Mouse (Mus musculus): ENCODE results near the gene Rps19bp1. TPM values are rescaled to one million over a fixed set of nuclear protein-coding genes. Genes with fewer than 3 reads are reported as not detected.

Rps19bp1 gene
- polyA plus RNA-seq (2015; fragmentation: Nextera tagmentation; extraction: Ambion mirVana) = 67.0 and 67.3 TPM in 2 replicates

DNA sequence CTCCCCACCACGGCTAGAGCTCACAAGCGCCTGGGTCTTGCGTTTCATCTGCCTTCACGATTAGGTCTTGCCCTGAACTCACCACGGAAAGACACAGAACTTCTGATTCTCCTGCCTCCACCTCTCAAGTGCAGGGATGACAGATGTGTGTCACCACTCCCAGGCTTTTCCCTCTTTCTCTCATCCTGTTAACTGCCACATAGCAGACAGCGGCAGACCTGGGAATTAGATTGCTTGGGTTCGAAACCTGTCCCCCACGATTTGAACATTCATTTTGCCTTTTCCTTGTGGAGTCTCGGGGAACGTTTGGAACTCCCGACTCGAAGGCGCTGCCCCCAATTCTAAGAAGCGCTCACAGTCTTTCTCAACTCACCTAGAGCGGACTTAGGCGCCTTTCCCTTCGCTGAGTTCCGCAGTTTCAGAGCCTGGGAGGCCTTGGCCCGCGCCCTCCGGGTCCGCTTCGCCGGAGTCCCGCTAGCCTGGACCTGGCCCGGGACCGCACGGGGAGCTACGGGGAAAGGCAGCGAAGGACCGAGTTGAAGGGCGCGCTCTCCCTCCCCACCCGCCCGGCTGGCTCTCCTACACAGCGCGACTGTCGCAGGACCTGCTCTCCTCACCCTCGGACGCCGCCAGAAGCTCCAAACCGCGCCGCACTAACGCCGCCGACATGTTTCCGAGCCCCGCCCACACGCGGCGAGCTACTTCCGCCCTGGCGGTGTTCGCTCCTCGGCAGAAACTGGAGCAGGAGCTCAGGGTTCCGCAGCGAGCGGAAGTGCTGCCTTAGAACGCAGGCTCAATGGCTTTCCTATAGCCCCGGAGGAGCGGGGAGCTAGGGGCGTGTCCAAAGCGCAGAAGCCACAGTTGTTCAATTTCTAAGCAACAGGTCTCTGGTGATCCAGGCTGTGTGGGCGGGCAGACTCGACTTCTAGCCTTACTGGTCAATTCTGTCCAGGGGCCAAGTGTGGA, at the start of gene Rps19bp1:
Gene Rps19bp1, minus strand, starts transcription at position 706 of the 966 bp plus-strand sequence.
- Histone ChIP-seq H3K4me3 (peak within 1 kb of the TSS; percentile 86), H3K4me2 (peak within 1 kb of the TSS; percentile 82), H3K9ac (peak within 1 kb of the TSS; percentile 87), H3K27me3 (no peaks in the 10 kb centered on the region), H3K36me3 (peaks cover 23% of the 10 kb centered on the region), H3K27ac (peak within 1 kb of the TSS; percentile 49), H3K9me3 (no peaks in the 10 kb centered on the region), H3K4me1 (peaks cover 23% of the 10 kb centered on the region)
- 2% methylated on average over 66 of the region's 66 CpGs for WGBS
- peak; percentile 84 for ATAC-seq (ENCODE audit: insufficient number of reproducible peaks, insufficient read depth, low FRiP score, low TSS enrichment, low read depth)

DNA sequence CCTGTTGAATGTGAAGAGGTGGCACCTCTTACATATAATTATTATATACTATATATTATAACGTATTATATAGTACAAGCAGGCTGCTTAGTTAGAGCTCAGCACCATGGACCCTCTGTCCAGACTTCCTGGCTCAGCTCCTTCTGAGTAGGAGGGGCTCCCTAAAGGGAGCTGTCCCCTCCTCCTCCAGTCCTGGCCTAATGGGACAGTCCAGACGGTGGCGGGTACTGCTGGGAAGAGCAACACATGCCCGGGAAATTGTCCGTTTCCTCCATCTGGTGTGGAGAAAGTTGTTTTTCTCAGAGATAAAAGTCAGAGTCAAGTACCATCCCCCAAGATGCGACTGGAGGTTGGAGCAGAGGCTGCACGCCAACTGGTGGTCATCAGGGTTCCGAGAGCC, 42.0 kb upstream of the Rps19bp1 start:
- H3K27ac ChIP-seq = no peak overlapping the region
- ATAC-seq (ENCODE audit: insufficient number of reproducible peaks, insufficient read depth, low FRiP score, low TSS enrichment, low read depth) = no peak
- H3K36me3 ChIP-seq = no peaks in the 10 kb centered on the region
- no peak overlapping the region for H3K9ac ChIP-seq
- 42% methylated on average over 8 of the region's 8 CpGs for WGBS
- H3K4me1 ChIP-seq = no peaks in the 10 kb centered on the region
- no peaks in the 10 kb centered on the region for H3K9me3 ChIP-seq
- peaks cover 7% of the 10 kb centered on the region; the same call in 1 of the 2 replicates for H3K27me3 ChIP-seq
- H3K4me3 ChIP-seq = no peak overlapping the region
- H3K4me2 ChIP-seq = no peak overlapping the region

DNA sequence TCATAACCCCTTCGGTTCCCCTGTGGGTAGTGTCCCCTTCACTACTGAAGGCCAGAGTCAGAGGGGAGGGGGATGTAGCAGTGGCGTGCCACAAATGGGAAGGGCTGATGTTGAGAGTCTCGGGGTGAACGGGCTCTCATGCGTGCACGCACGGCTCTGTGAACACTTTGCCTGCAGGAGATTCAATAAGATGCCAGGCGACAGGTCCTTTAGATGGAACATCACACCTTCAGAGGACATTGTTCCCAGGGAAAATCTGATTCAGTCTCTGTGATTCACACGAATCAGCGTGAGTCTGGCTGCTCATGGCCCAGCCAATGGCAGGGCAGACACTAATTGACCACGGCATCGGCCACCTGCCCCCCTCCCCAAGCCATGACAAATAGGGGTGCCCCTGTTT, 40.1 kb upstream of the Rps19bp1 start:
- Histone ChIP-seq H3K4me3 (no peak overlapping the region), H3K4me1 (no peaks in the 10 kb centered on the region), H3K36me3 (no peaks in the 10 kb centered on the region), H3K27ac (no peak overlapping the region), H3K4me2 (no peak overlapping the region), H3K9me3 (no peaks in the 10 kb centered on the region), H3K27me3 (peaks cover 7% of the 10 kb centered on the region; the same call in 1 of the 2 replicates), H3K9ac (no peak overlapping the region)
- no peak for ATAC-seq (ENCODE audit: insufficient number of reproducible peaks, insufficient read depth, low FRiP score, low TSS enrichment, low read depth)
- whole genome bisulfite sequencing = 83% methylated on average over 12 of the region's 12 CpGs

DNA sequence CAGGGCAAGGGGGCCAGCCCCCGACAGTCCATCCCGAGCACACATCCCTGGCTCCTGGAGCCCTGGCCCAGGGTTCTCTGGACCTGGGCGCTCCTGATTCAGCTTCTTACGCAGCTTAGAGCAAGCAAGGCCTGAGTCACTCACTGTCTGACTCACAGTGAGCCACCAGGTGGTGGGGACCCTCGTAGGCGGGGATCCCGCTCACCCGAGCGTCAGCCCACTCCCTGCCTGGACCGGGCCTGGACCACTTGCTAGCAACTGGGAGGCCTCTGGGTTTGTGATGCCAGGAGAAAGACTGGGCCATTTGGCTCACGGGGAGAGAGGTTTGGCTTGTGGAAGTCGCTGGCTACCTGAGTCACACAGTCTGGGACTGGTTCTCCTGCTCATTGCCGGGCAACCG, 39.7 kb upstream of the Rps19bp1 start:
- Histone ChIP-seq H3K4me1 (no peaks in the 10 kb centered on the region), H3K27me3 (peaks cover 7% of the 10 kb centered on the region; the same call in 1 of the 2 replicates), H3K27ac (no peak overlapping the region), H3K9ac (no peak overlapping the region), H3K36me3 (no peaks in the 10 kb centered on the region), H3K4me2 (no peak overlapping the region), H3K9me3 (no peaks in the 10 kb centered on the region), H3K4me3 (no peak overlapping the region)
- 78% methylated on average over 14 of the region's 14 CpGs for WGBS
- no peak for ATAC-seq (ENCODE audit: insufficient number of reproducible peaks, insufficient read depth, low FRiP score, low TSS enrichment, low read depth)

DNA sequence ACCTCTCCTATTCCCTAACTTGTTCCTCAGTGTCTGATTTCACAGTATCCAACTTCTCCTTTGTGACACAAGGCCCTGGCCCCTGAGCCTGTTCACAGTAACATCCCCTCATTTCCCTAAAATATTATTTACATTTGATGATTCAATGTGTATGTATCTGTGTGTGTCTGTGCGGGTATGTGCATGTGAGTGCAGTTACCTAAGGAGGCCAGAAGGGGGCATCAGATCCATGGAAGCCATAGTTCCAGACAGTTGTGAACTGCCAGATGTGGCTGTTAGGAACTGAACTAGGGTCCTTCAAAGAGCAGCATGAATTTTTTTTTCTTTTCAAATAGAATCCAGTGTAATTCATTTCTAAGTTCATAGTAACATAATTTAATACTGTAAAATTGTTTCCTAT, 33.0 kb upstream of the Rps19bp1 start:
- H3K9me3 ChIP-seq = peaks cover 5% of the 10 kb centered on the region; the same call in 1 of the 2 replicates
- H3K4me3 ChIP-seq = no peak overlapping the region
- no peak overlapping the region for H3K9ac ChIP-seq
- no peak overlapping the region for H3K27ac ChIP-seq
- H3K36me3 ChIP-seq = no peaks in the 10 kb centered on the region
- 100% methylated on average over 1 of the region's 1 CpGs for WGBS
- no peak overlapping the region for H3K4me2 ChIP-seq
- peaks cover 3% of the 10 kb centered on the region for H3K27me3 ChIP-seq
- ATAC-seq (ENCODE audit: insufficient number of reproducible peaks, insufficient read depth, low FRiP score, low TSS enrichment, low read depth) = no peak
- no peaks in the 10 kb centered on the region for H3K4me1 ChIP-seq

DNA sequence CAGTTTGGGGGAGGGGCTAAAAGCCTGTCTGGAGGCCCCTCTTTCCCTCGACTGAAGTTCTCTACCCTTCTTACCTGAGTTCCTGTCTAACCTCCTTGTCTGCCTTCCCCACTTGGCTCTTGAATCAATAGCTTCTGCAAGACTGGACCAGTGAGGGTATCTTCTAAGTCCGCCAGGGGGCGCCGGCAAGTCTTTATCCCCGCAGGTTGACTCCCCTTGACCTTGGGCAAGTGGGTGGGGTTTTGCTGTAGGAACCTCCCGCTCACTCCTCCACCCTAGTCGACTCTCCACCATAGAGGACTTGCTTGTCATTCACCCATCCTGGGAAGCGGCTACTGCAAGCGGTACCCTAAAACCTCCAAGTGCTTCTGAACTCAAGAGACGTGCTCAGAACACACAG, 25.3 kb upstream of the Rps19bp1 start:
- H3K4me3 ChIP-seq = no peak overlapping the region
- no peak overlapping the region for H3K9ac ChIP-seq
- H3K36me3 ChIP-seq = no peaks in the 10 kb centered on the region
- peaks cover 13% of the 10 kb centered on the region for H3K4me1 ChIP-seq
- H3K9me3 ChIP-seq = no peaks in the 10 kb centered on the region
- no peak overlapping the region for H3K27ac ChIP-seq
- ATAC-seq (ENCODE audit: insufficient number of reproducible peaks, insufficient read depth, low FRiP score, low TSS enrichment, low read depth) = no peak
- 5% methylated on average over 10 of the region's 10 CpGs for WGBS
- H3K4me2 ChIP-seq = no peak overlapping the region
- H3K27me3 ChIP-seq = peaks cover 80% of the 10 kb centered on the region

DNA sequence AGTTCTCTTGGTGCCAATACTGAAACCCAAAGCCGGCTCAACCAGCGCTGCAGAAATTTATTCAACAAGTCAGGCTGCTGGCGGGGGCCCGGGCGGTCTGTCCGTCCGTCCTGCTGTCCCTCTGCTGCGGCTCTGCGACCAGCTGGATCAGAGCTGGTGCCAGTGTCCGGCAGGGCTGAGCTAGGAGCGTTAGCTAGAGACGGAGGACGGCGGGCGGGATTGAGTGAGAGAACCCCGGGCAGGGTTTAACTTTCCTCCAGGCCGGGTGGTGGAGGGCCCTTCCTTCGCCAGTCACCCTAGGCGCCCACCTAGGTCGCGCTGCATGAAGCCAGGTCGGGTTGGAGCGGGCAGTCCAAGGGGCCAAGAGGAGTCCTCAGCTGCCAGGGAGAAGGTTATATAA, 23.9 kb upstream of the Rps19bp1 start:
- Histone ChIP-seq H3K9me3 (no peaks in the 10 kb centered on the region), H3K4me2 (peak overlapping the region; percentile 94), H3K4me1 (peaks cover 13% of the 10 kb centered on the region), H3K27ac (no peak overlapping the region), H3K9ac (peak overlapping the region; percentile 51; the same call in 1 of the 2 replicates), H3K4me3 (peak overlapping the region; percentile 52), H3K27me3 (peaks cover 94% of the 10 kb centered on the region), H3K36me3 (no peaks in the 10 kb centered on the region)
- WGBS = 1% methylated on average over 23 of the region's 23 CpGs
- ATAC-seq (ENCODE audit: insufficient number of reproducible peaks, insufficient read depth, low FRiP score, low TSS enrichment, low read depth) = no peak

DNA sequence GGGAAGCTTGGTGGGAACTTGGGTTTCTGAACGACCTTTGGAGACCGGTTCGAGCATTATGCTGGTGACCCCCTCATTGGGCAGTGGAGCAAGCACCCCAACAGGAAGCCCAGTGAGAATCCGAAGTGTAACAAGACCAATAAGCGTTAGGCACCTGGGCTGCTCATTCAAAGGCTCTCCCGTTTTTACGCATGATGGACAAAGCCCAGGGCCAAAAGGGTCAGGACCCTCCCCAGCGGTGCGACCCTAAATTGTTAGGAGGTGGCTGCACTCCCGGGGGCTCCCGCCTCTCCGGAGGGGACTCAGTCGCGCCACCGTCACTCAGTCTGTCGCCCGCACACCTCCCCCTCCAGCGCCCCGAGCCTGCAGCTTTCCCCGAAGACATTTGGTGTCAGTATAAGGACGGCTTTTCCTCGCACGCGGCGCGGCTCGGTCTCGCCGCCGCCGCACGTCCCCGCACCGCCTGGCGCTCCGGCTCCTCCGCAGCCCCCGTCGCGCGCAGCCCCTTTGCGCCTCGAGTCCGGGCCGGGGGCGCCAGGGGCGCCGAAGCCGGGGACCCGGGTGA, 22.8 kb upstream of the Rps19bp1 start, which contains the start of gene Cacna1i:
Gene Cacna1i, plus strand, starts transcription at position 388 of the 565 bp plus-strand sequence.
- 1% methylated on average over 50 of the region's 50 CpGs for WGBS
- ATAC-seq (ENCODE audit: insufficient number of reproducible peaks, insufficient read depth, low FRiP score, low TSS enrichment, low read depth) = no peak
- Histone ChIP-seq H3K4me1 (peaks cover 13% of the 10 kb centered on the region), H3K27ac (no peak within 1 kb of the TSS), H3K27me3 (peaks cover 100% of the 10 kb centered on the region), H3K36me3 (no peaks in the 10 kb centered on the region), H3K9me3 (no peaks in the 10 kb centered on the region), H3K4me2 (peak within 1 kb of the TSS; percentile 94), H3K4me3 (peak within 1 kb of the TSS; percentile 52), H3K9ac (peak within 1 kb of the TSS; percentile 51; the same call in 1 of the 2 replicates)

DNA sequence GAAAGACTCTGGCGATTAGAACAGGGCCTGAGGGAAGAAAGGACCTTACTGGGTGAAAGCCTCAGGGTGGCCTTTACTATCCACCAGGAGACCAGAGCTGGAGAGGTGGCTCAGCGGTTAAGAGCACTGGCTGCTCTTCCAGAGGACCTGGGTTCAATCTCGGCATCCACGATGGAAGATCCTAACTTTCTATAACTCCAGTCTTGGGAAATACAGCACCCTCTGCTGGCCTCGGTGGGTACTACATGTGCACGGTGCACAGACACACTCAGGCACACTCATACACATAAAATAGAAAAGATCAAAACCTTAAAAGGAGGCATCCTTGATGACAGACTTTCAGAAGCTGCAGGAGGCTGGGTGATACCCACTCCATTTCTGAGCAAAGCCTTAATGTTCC, 16.5 kb upstream of the Rps19bp1 start:
- Histone ChIP-seq H3K36me3 (no peaks in the 10 kb centered on the region), H3K9me3 (no peaks in the 10 kb centered on the region), H3K4me3 (no peak overlapping the region), H3K4me2 (no peak overlapping the region), H3K9ac (no peak overlapping the region), H3K27ac (no peak overlapping the region), H3K4me1 (no peaks in the 10 kb centered on the region), H3K27me3 (peaks cover 60% of the 10 kb centered on the region)
- ATAC-seq (ENCODE audit: insufficient number of reproducible peaks, insufficient read depth, low FRiP score, low TSS enrichment, low read depth) = no peak
- WGBS = 23% methylated on average over 6 of the region's 6 CpGs

DNA sequence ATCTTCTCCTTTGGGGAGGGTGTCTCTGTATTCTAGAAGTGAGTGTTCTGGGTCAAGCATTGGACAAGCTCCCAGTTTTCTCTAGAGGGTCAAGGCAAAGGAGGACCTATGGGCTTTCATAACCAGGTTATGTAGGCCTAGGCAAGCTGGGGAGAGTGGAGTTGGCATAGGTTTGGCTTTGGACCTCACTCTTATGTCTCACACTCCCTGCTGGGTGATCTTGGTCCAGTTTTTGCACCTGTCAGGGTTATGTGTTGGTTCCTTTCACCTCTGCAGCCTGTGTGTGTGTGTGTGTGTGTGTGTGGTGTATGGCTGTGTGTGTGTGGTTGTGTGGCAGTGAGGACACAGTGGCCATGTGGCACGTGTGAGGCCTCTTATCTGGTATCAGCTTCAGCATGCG, 14.9 kb upstream of the Rps19bp1 start:
- Histone ChIP-seq H3K4me3 (no peak overlapping the region), H3K36me3 (no peaks in the 10 kb centered on the region), H3K27ac (no peak overlapping the region), H3K4me1 (no peaks in the 10 kb centered on the region), H3K4me2 (no peak overlapping the region), H3K9ac (no peak overlapping the region), H3K9me3 (no peaks in the 10 kb centered on the region), H3K27me3 (peaks cover 48% of the 10 kb centered on the region)
- no peak for ATAC-seq (ENCODE audit: insufficient number of reproducible peaks, insufficient read depth, low FRiP score, low TSS enrichment, low read depth)
- WGBS = 89% methylated on average over 2 of the region's 2 CpGs

DNA sequence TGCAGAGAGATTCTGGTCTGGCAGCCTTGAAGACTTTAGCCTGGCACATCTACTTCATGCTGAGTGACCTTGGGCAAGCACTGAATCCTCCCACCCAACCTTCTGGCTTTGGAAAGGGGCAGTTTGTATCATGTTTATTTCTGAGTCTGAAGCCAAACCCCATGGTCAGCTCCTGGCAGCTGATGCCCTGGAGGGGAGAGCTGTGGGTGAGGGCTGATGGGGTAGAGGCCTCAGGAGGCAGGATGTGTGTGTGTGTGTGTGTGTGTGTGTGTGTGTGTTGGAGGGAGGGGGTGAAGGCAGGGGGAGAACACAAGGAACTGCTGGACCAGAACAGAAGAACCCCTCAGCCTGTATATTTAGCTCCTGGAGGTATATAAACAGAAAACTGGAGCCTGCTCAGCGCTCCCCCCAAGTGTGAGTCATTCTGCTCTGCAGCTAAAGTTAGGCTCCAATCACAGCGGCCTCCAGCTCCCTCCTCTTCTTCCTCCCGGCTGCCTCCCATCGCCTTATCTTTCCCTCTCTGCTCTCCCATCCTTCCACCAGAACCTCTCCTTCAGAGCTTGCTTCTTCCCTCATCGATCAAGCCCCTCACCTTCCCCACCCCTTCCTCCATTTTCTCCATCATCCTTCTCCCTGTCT, 14.1 kb upstream of the Rps19bp1 start:
- Histone ChIP-seq H3K27me3 (peaks cover 40% of the 10 kb centered on the region), H3K4me3 (no peak overlapping the region), H3K9me3 (no peaks in the 10 kb centered on the region), H3K4me2 (no peak overlapping the region), H3K36me3 (no peaks in the 10 kb centered on the region), H3K9ac (no peak overlapping the region), H3K4me1 (no peaks in the 10 kb centered on the region), H3K27ac (no peak overlapping the region)
- 62% methylated on average over 5 of the region's 5 CpGs for WGBS
- ATAC-seq (ENCODE audit: insufficient number of reproducible peaks, insufficient read depth, low FRiP score, low TSS enrichment, low read depth) = no peak

All from embryonic facial prominence, embryonic 13.5 days (tissue).